Mouse (Mus musculus) embryo, embryonic 11 days (tissue): Measurements from ENCODE around the gene Gm44511.
"Not testable (repeated sequence)": the region's sequence is repeated elsewhere in the genome, so short reads cannot be mapped to it uniquely, and the experiment has no call there.

Source experiments
- DNase-seq: peaks from one replicate; pipeline ENCODE4 v3.0.0-alpha.2; 2015

Gm44511 gene

DNA sequence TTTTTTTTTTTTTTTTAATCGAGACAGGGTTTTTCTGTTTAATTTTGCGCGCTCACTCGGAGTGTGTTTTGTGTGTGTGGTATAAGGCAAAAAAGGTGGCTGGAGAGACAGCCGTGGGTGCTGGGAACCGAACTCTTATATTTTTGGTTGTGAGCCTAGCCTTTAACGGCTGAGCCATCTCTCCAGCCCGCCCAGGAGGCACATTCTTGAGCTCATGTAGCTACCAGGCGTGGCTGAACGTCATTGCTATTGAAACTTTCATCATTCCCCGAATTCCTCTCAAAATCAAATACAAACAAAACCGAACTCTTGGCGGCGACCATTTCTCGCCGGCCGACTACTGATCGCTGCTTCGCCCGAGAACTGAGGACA, 27.4 kb downstream of the Gm44511 start:
- DNase-seq, result peak; percentile 79

GRCm38 (mm10) chr6:128797936-128798771, 28.0 kb downstream of the Gm44511 start:
- peak; percentile 54 for DNase-seq

- DNase-seq, result peak; percentile 2
Observed at GRCm38 (mm10) chr6:128797185-128797905, 28.8 kb downstream of the Gm44511 start.

GRCm38 (mm10) chr6:128796321-128796955, 29.7 kb downstream of the Gm44511 start:
- no peak for DNase-seq

- DNase-seq, result no peak
Observed at GRCm38 (mm10) chr6:128793734-128794133, 32.4 kb downstream of the Gm44511 start.

GRCm38 (mm10) chr6:128790491-128790994, 35.6 kb downstream of the Gm44511 start:
- DNase-seq, result not testable (repeated sequence)

DNA sequence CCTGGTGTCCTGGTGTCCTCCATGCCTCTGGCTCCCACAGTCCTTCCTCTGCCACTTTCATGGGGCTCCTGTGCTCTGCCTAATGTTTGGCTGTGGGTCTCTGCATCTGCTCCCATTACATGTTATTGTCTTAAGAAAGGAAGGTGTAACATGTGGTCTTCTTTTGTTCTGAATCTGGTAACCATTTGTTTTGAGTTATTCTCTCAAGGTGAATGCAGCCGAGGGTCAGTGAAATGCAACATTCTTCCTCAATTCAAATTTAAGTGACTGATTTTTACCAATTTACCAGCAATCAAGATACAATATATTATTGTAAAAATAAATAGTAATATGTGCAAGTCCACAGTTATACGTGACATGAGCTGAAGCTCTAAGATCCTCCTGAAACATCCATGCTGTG, 37.0 kb downstream of the Gm44511 start, which contains the start of gene Klrb1c:
TSS of gene Klrb1c (minus strand) at position 101 of the 400 bp plus-strand sequence.
- DNase-seq, result no peak

DNA sequence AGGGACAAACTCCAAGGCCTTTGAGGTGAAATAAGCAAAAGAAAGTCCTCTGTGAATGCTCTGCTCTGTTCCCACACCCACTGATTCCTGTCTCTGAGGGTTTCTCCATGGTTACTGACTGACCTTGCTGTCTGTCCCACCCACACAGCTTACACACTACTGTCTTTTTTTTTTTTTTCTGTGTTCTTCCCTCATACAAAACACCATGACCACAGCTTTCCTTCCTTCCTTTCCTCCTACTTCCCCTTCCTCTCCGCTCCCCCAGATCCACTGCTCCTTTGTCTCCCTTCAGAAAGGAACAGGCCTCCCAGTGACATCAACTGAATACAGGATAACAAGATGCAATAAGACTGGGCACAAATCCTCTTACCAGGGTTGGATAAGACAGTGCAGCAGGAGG, 37.6 kb downstream of the Gm44511 start:
- DNase-seq, result no peak

GRCm38 (mm10) chr6:128786396-128786795, 39.7 kb downstream of the Gm44511 start:
- DNase-seq, result not testable (repeated sequence)

DNA sequence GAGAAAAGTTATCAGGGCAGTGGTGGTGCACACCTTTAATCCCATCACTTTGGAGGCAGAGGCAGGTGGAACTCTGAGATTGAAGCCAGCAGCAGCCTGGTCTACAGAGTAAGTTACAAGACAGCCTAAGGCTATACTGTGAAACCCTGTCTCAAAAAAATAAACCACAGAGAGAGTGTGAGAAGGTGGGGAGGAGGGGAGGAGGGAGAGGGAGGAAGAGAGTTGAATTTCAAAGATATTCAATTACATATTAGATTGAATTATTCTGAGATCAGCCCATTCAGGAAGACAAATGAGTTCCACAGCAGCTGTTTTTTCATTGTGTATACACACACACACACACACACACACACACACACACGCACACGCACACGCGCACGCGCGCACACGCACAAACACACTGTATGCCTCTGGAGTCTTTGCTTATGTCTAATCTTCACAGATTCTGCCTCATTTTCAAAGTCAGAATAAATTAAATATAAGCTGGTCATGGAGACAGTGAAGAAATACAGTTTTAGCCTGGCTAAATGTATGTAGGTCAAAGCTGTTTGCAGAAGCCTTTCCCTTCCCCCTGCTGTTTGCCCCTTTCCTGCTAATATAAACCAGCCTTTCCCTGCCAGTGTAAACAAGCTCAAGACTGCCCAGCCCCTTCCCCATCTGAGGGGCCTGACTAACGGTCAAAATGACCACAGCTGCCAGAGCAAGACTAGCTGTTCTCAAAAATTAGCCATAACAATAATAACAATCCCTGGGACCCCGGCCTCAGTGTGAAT, 56.4 kb downstream of the Gm44511 start:
- DNase-seq, result peak; percentile 59

DNA sequence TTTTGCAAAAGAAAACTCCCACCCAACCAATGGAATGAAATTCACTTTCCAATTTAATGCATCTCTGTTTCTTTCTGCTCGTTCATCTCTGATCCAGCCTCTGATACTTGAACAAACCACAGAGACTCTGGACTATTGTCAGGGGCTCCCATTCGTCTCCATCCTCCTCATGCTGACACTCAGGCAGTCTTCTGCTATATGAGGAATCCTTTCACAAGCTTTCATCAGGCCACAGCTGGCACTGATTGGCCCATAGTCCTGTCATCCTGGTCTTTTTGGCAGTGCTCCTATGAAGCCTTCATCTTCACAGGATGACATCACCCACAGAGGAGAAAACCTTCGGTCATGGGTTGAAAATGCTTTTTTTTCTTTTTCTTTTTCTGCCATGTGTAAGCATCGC, 58.1 kb downstream of the Gm44511 start:
- no peak for DNase-seq

DNA sequence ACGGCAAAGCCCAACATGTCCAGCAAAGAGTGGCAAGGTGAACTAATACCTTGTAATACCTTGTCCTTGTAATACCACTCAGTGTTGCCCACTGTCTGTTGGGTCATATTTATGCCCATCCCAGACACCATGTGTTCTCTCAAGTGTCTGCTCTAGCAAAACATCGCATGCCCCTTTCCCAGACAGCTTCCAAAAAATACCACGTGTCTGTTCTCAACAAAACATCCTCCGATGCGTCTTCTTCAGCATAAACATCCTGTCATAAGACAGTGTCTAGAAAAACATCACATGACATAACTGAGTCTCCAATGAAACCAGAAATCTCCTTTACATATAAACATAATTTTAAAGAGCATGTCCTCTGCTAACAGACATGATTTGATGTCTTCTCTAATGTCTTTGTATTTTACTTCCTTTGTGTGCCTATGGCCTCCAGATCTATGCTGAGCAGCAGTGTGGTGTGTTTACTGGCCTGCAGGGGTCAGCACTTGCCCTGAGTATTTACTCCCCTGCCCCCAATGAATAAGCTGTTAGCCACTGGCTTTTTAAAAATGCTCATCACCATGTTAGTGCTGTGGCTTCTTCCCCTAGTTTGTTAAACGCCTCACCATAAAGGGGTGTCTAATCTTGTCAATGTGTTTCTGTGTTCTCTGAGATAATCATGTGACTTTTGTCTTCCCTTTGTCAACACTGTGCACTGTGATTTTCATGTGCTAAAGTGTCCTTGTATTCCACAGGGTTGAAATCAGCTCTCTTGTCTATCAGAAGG, 59.4 kb downstream of the Gm44511 start:
- DNase-seq, result peak; percentile 81

GRCm38 (mm10) chr6:128765211-128765610, 60.9 kb downstream of the Gm44511 start:
- DNase-seq, result no peak

GRCm38 (mm10) chr6:128764598-128764997, 61.5 kb downstream of the Gm44511 start:
- no peak for DNase-seq

DNA sequence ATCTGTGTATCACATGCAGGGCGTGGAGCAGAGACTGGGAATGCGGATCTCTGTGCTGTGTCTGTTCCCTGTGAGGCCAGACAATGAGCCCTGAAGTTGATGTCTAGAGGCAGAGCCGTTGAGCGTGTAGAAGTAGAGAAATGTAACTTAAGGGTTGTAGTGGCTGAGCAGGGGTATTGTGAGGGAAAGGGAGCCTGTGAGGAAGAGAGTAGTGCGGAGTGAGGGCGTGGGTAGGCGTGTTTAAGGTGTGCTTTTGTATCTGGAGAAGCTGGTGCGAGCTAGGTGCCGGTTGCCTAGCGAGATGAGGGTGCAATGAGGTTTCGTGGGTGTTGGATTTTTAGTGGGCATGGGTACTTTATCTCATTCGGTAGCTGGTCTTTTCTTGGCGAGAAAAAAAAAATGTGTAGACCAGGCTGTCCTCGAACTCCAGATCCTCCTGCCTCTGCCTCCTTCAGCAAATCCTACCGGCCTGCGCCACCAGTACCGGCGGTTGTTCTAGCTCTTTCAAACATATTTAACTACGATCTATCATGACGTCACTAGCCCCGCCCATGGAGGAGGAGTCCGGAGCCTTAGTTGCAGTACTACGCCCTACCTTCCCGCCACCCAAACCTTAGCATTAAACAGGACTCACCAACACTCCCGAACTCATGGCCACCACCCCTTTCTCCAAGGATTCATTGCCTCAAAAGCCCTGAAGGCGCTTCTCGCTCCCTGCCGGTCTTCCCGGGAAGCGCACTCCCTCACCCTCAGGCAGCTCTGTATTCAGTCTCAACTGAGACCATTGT, 62.2 kb downstream of the Gm44511 start:
- DNase-seq, result peak; percentile 95

DNA sequence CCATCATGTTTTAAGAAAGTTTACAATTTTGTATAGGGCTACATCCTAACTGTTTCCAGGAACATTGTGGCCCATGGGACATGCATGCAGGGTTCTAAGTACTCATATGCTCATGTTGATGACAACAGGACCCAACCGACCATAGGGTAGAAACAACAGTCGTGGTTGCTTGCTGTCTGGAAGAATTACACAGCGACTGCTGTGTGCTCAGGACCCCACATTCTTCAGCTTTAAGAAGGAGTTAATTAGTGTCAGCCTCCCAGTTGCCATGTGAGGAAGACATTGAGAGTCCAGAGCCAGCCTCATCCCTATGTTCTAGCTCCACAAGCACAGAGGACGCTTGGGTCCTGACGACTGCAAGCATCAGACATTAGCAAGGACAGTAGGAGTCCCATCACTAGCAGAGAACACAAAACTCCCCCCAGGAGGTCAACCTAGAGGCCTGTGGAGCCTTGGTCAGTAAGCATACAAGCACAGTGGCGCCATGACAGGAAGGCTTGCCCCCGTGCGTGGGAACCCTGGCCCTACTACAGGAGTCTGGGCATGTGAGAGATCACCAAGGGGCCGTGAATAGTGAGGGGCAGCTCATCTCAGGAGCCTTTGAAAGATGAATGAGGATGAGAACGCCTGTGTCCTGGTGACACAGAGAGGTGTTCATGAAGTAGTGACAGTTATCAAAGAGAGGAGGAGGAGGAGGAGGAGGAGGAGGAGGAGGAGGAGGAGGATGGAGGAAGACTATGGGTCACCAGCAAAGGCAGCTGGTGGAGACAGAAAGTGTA, 63.0 kb downstream of the Gm44511 start:
- DNase-seq, result not testable (repeated sequence)

- DNase-seq, result peak; percentile 14
Observed at GRCm38 (mm10) chr6:128761144-128761540, 65.0 kb downstream of the Gm44511 start.

GRCm38 (mm10) chr6:128760416-128761143, 65.5 kb downstream of the Gm44511 start:
- peak; percentile 75 for DNase-seq

DNA sequence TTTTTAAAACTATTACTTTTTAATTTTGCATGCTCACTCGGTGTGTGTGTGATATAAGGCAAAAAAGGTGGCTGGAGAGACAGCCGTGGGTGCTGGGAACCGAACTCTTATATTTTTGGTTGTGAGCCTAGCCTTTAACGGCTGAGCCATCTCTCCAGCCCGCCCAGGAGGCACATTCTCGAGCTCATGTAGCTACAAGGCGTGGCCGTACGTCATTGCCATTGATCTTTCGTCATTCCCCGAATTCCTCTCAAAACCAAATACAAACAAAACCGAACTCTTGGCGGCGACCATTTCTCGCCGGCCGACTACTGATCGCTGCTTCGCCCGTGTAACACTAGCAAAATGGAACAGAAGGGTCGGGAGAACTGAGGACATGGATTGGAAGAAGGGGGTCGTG, 66.1 kb downstream of the Gm44511 start:
- peak; percentile 85 for DNase-seq
